Mouse (Mus musculus) heart, postnatal 14 days (tissue): ENCODE measurements around the gene Grik3. TPM values are rescaled to one million over a fixed set of nuclear protein-coding genes. Genes with fewer than 3 reads are reported as not detected.

Experiments
- DNase-seq, 2 experiments: peaks; one replicate each; pipeline ENCODE4 v3.0.0; 2021 to 2022
- intact Hi-C: fragments of 180-260 bp; cut with DNase I; formaldehyde crosslinking; loops from one replicate; pipeline ENCODE4 v1.15.1; 2025
- total RNA-seq, 2 experiments: library from RNA; stranded (reverse); gene quantifications; 2 replicates each; pipeline ENCODE4 v1.2.3; 2021

Grik3 gene
- total RNA-seq, 2 experiments from 2014 or later: 0.05 TPM

DNA sequence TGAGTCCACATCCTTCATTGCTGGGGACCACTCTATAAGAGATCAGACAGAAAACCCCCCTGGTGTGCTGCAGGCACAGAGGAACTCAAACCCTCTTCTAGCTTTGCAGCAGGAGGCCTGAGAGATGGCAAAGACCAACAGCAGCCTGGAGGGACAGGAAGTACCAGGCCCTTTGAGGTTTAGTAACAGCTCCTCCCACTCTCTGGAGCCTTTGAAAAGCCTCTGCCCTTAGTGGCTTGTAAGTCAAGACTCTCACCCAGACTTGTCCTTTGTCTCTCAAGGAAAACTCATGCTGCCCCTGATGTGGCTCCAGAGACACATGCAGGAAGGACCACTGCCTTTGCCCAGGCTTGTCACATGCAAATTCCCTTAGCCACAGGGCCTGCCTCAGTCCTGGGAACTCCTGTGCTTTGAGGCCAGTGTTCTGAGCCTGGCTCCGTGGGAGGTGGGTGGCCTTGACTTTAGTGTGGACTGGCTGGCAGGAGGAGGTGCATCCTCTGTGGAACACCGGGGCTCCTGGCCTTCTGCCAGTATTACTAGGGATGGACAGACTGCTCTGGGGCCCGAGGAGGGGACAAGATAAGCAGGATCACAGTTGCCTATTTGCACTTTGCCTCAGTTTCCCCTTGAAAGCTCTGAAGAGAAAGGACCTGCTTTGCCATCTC, 47.9 kb downstream of the Grik3 start:
- intact Hi-C loops: no loop called here
- DNase-seq: no peak

DNA sequence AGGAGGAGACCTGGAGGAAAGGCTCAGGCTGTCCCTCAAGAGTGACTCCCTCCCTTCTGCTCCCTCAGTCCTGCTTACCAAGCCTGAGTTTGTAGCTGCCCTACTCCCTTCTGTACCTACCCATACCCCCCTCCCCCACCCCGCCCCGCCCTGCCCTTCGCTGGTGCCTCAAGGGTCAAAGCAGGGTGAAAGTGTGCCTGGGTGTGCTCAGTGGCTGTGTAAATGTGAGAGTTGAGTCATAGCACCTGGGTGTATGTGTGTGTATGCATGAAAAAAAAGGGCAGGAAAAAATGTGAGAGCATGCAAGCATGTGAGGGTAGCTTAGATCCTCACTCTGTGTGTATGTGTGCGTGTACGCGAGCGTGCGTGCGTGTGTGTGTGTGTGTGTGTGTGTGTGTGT, 49.1 kb downstream of the Grik3 start:
- no peak for DNase-seq

DNA sequence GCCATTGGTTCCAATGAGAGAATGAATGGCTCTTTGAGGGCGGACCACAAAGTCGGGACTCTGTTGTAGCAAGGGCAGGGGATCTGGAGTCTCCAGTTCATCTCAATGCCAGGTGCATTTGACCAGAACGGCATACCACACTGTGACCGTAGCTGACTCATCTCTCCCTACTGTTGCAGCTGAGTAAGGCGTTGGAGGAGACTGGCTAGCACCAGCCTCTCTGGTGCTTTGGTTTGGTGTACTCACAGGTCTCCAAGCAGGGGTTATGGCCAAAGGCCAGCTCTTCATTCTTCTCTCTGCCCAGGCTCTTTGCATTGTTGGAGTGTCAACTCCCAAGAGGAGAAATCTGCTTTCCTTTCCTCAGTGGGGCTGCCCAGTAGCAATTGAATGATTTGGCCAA, 52.7 kb downstream of the Grik3 start:
- intact Hi-C loops: no loop called here
- no peak for DNase-seq

More for the DNA sequence above, 49.1 kb downstream of the Grik3 start:
- intact Hi-C loops: no loop called here

DNA sequence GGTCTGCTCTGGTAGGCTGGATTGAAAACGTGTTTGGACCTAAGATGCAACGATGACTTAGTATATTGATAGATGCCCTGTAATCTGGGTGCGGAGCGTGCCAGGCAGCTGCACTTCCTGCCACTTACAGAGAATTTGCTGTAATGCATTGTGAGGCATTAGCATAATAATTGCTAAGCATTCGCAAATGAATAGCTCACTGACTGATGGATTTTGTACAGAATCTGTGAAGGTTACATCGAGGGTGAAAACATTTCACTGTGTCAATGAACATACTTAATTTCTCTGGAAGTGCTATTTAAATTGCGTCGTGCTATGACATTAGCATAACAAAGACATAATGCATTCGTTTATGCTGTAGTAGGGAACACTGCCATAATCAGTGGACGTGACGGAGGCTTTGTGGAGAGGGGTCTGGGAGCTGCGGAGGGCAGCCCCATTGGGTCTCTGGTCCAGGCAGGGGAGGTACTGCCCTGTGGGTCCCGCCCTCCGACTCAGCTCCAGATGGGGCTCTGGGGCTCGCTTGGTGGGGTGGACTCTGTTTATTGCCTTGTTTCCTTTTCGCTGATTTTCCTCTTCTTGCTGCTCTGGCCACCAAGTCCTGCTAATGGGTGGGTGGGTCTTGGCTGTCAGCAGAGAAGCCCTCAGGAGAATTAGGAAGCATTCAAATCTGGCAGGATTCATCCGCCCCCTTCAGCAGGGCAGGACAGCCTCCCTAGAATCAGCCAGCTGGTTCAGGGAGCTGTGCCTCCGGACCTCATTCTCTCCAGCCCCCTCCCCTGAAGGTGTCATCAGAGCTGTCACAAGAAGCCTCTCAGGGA, 54.7 kb downstream of the Grik3 start:
- DNase-seq: no peak
- intact Hi-C loops: no loop called here

DNA sequence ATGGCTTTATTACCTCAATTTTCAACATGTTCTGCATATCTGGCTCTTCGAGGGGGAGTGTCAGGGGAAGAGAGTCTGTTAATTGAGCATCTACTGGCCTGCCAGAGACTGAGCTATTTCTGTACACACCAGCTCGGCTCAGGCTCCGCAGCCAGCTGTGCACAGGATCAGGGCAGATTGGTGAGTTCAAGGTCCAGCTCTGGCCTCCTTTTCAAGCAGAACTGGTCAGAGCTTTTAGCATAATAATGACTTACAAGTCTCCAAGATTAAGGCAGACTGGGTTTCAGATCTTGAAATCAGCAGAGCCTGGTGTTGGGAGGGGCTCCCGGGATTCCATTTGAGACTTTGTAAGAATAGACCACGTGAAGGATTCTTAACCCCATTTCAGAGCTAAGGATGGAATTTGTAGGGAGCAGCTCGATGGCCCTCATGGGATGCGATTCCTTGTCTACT, 55.3 kb downstream of the Grik3 start:
- intact Hi-C loops: no loop called here
- no peak for DNase-seq

DNA sequence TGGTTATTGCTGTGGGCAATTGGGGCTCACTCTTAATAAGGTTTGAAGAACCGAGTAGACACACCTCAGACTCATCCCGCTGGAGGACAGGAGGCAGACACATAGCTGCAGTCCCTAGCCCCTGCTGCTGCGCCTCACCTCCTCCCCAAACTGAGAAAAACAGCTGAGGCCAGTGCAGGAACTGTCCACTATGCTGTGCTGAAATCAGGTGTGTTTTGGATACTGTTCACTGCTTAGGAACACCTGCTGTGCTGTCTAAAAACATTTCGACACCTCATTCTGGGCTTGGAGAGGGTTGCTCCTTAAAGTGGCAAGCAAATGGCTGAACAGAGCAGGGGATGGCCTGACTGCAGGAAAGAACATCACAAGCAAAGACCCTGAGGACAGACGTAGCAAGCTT, 57.7 kb downstream of the Grik3 start:
- no peak for DNase-seq
- intact Hi-C loops: no loop called here

DNA sequence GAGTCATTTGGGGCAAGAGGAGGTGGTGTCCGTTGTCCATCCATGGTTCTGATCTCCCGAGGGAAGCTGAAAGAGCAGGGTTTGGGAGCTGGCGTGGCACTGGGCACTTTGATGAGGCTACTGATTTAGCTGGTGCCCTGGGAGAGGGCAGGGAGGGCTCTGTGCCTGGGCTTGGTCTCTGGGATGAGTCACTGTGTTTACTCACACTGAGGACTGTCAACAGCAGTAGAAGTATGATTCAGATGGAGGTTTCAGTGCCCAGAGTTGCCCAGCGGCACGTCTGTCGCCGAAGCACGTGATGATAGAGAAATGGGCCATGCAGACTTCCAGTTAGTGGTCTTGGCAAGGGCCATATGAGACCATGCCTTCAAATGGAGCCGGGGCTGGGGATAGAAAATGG, 63.3 kb downstream of the Grik3 start:
- intact Hi-C loops: no loop called here
- no peak for DNase-seq

DNA sequence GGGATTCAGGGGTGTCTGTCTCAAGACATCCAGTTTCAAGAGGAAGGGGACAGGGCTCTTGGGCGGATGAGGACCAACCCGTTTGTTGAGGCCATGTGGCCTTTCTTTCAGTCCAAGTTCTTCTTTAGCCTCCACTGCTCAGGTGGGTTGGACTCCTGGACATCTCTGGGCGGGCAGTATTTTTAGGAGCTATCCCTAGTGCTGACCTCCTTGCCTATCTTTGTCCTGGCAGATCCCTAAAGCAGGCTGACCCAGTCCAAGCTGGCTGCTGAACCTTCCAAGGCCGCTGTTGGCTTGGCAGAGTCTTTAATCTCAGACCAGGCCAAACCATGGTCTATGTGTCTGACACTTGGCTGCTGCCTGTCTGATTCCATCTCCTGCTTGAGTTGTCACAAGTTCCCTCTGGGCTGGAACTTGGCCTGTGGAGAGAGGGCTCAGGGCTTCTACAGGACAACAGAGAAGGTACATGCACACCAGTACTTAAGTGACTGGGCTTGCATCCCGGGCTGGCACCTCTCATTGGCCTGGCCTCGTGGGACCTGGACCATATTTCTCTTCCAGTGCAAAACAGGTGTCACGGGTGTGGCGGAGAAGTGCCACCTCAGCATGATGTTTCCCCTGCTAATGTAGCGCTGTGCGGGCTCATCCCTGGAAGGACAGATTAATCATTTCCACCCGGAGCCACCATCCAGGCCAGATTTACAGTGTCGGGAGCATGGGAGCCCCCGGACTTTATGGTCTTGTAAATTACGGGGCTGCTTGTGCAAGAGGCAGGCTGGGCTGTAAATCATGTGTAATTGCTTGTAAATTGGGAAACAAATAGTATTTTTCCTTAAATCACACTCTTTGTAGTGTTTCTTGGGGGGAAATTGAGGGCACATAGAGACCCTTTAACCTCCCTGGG, 66.2 kb downstream of the Grik3 start:
- intact Hi-C loops: no loop called here

DNA sequence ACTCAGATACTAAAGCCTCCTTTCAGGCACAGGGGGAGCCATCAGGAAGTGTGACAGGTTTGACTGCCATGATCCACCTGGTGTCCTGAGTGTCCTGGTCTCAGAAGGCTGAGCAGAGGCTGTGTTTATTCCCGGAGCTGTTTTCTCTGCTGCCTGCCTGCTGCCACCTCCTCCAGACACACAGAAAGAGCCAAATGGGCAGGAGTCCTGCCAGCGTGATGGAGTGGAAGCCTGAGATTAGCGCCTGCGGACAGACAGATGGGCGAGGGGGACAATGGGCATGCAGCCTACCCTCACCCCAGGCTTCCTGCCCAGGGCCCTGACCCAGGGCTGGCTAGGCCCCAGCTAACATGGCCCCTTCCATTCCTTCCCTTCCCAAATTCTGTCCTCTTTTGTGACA, 69.1 kb downstream of the Grik3 start:
- no peak for DNase-seq

More for the DNA sequence above, 66.2 kb downstream of the Grik3 start:
- DNase-seq: no peak

DNA sequence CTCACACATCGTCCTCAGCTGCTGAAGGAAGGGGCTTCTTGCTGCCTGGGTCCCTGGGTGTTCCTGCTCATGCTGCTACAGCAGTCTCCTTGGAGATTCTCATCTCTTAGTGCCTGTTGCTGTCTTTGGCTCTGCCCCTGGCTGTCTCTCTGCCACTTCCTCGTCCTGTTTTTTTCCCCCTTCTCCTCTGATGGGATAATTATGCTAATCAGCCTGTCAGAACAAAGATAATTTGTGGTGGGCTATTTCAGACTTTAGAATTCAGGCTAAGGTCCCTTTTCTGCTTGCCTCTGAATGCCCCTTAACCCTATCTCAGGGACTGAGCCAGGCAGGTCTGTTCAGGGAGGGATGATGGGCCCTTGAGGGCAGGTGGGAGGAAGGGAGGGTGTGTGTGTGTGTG, 70.3 kb downstream of the Grik3 start:
- no peak for DNase-seq
- intact Hi-C loops: no loop called here

More for the DNA sequence above, 69.1 kb downstream of the Grik3 start:
- intact Hi-C loops: no loop called here

DNA sequence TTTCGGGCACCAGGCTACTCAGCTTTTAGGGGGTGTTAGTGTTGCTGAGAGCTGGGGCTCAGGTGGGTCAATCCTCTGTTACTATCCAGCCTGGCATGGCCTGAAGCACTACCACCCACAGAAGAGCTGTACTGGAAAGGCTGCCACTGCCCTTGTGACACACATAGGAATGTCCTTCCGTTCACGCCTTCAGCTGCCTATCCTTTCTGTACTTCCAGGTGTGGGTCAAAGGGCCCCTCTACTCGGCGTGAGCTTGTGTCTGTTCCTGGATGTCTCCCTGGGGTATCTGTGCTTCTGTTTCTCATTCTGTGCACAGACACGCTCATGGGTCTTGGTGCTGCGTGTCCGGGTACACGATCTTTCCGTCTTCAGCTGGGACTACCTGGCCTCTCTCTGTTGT, 73.1 kb downstream of the Grik3 start:
- intact Hi-C loops: no loop called here

DNA sequence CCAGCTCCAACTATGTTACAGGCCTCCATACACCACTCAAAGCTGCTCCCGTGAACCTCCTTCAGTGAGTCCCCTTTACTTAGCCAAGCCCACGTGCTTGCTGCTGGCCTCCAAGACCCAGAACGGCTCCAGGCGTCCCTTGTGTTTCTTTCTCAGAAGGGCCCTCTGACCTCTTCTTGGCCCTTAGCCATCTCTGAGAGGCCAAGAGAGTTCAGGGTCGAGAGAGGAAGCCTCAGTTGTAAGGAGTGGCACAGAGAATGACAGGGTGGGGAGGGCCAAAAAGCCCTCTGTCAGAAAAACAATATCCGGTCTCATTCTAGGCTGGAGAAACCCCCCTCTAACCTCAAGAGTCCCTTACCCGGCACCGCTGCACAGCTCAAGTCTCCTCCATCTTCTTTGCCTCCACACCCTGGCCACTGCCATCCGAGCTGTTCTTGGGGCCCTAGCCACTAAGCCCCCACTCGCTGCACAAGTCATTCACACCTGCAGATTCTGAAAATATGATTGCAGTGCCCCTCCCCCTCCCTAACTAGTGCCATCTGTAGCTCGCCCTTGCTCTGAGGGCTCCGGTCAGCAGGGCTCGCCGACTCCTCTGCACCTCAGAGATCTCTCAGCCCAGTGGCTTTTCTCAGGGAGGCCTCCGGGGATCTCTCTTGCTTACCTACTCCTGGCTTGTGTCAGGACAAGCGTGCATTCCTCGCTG, 73.7 kb downstream of the Grik3 start:
- no peak for DNase-seq
- intact Hi-C loops: no loop called here

More for the DNA sequence above, 73.1 kb downstream of the Grik3 start:
- no peak for DNase-seq

DNA sequence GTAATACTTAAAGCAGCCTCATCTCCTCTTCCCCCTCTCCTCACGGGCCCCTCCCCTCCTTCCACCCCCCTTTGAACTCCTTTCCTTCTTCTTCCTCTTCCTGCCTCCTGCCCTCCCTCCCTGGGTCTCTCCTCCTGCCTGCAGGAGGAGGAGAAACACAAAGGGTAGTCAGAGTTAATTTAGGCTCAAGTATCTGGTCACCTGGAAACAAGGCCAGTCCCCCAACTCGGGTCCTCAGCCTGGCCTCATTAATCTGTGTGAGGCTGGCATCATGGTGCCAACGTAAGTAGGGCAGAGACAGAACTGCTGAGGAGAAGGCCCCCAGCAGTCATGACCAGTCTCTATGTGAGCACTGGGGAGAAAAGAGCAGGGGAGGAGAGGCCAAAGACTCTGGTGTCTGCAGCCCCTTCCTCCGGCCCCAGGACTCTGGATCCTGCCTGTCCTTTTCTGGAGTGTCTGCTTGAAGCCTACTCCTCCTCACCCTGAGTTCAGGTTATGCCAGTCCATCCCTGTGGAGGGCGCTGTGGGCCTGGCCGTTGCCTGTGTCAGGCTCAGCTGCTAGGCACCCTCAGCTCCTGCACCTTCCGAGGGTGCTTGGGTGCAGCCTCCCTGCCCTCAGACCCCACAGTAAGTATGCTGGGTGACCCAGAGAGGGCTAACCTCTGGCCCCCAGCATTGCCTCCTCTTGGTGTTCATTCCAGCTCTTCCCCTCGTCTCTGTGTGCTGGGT, 75.4 kb downstream of the Grik3 start:
- DNase-seq: no peak
- intact Hi-C loops: no loop called here

DNA sequence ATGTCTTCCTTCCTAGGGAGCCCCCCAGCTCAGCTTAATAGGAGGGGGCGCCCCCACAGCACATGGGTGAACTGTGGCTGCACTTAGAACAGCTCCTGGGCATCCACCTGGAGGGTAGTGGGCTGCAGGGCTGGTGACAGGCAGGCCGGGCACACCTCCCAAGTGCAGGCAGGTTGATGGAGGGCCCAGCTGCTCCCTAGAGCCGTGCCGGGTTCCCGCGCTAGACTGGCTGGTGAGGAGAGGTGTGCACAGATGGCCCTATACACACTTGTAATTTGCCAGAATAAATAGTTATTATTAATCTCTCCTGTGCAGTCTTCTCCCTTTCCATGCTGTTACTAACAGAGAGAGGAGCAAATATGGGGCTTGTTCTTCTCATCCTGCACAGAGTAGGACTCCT, 77.7 kb downstream of the Grik3 start:
- intact Hi-C loops: no loop called here
- DNase-seq: no peak

DNA sequence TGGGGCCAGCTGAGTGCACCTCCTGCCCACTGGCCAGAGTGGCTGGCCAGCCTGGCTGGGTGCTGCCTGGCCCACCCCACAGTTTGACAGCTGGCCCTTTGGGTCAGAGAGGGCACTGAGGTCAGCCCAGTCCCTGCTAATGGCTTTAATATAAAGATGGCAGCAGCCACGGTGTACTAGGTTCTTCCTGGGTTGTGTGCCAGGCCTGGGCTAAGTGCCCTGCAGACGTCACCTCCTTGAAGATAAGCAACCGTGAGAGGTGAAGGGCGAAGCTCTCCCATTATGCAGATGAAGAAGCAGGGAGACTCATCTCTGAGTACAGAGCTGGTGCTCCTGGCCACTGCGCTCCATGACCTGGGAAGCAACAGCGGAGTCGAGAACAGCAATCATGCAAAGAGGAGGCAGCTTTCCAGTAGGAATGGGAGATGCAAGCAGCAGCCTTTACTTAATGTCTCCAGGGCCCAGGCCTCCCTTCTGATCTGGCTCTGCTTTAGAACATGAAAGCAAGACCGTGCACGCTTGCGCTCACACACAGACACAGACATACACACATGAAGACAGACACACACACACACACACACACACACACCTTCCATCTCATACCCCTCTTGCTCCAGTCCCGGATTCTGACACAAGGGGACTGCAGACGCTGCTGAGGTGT, 81.3 kb downstream of the Grik3 start:
- no peak for DNase-seq
- intact Hi-C loops: no loop called here

DNA sequence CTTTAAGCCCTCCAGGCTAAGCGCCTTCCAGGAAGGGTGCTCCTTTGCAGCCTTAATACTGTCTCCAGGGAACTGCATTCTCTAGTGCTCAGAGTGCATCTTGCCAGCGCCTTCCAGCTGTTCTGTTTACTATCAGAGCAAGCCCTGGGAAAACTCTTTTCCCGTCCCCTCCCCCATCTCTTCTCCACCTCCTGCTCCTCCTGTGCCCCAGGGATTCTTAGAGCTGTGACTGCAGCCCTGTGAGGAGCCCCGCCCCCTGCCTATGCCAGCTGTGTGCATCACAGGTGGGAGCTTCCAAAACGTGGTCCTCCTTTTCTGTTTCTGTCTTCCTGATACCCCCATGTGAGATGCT, 81.8 kb downstream of the Grik3 start:
- no peak for DNase-seq
- intact Hi-C loops: no loop called here

DNA sequence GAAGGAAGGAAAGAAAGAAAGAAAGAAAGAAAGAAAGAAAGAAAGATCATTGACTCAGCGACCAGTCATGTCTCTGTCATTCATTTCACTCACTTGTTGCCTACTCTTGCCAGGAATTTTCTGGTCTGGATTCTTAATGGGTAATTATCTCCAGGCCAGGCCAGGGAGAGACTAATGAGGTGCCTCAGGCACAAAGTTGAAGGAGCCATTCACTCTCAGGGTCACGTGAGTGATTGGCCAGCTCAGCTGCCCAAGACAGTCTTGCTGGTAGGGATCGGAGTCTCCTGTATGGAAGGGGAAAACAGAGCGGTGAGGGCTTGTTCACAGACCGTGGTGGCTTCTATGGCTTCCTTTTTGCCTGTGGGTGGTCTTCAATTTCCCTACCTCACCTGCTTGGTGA, 82.5 kb downstream of the Grik3 start:
- intact Hi-C loops: no loop called here
- no peak for DNase-seq

DNA sequence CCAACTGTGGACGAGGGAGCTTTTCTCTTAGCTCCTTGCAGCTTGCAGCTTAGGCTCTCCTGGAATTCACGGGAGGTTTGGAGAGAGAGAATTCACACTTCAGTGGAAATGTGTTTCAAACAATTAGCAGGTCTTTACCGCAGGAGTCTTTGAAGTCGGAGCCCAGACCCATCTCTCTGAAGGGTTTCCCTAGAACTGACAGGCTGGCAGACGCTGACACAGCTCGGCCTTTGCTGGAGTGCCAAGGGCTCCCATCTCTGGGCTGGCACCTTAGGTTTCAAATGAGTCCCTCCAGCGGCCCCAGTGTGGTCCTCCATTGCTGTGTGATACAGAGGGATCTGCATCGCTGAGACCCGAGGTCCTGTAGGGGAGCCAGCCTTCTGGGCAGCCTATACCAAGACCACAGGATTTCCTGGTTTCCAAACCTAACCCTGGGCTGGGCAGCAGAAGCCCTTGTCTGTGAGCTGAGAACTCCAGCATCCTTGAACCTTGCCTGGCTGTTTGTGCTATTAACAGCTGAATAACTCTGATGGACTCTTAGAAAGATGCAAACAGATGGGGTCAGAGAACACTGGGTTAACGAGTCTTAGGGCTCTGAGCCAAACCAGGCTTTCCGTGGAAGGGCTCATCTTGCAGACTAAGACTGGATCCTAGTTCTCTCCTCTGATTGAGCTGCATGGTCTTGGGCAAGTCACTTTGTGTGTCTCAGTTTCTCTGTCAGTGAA, 83.6 kb downstream of the Grik3 start:
- intact Hi-C loops: no loop called here
- no peak for DNase-seq

DNA sequence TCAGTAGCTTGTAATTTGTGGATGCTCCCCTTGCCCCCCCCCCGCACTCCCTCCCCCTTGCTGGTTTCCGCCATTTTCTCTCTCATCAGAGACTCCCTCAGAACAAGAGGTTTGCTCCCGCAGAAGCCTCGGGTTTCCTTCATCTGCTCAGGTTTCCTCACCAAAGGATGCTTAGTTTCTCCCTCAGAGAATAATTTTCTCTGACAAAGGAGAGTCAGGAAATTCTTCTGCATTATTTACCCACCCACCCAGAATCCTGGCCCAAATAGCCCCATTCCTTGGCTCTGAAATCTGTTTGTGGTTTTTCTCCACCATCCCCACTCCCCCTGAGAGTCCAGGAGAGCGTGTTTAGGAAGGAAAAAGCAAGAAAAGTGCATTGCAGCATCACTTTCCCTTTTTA, 89.8 kb downstream of the Grik3 start:
- no peak for DNase-seq
- intact Hi-C loops: no loop called here
